11 mouse cellular contexts compared by ENCODE assay signal in the genomic region with DNA sequence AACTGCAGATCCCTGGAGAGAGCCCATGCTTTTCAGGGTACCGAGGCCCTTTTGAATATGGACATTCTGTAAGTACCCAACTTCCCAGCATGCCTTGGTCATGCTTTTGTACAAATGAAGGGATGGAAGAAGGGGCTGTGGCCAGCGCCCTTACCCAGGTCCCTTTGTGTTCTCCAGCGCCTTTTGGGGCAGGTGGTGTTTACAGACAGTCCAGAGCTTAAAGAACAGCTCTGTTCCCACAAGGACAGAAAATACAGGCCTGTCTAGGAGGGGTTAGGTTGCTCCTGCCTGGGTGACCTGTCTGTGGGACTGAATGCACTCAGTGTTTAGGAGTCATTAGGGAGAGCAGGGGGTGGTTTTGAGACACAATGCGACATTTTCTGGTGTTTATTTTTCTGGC. TPM values are rescaled to one million over a fixed set of nuclear protein-coding genes. Genes with fewer than 3 reads are reported as not detected.
A peak's percentile ranks its signal among the peaks of the same experiment; 100 is the strongest.
DNase-seq lines count a peak whose midpoint lies in the region; ATAC-seq and TF ChIP-seq lines count a peak whose summit lies in the region.
"Had no signal": no experiment of that assay in that cellular context is flagged by ENCODE, and none has a peak within 500 bp of the region (broad histone marks: within the 10 kb centered on the region; RNA-seq: fewer than 3 reads in every experiment).

No protein-coding gene starts in this region.

- no peaks in the 10 kb centered on the region for H3K9me3 ChIP-seq in forebrain, embryonic 11.5 days (ENCODE audit: control insufficient read depth, low read length)
- H3K9me3 ChIP-seq in limb, embryonic 12.5 days: no peaks in the 10 kb centered on the region

- H3K27ac ChIP-seq in layer of hippocampus, adult 2 months: peak overlapping the region; percentile 99
- H3K27ac ChIP-seq in forebrain, embryonic 11.5 days (ENCODE audit: low read depth, low read length): peak overlapping the region; percentile 78
- peak overlapping the region; percentile 70 for H3K27ac ChIP-seq in limb, embryonic 12.5 days
- H3K27ac ChIP-seq in olfactory bulb, adult 2 months (ENCODE audit: insufficient read depth, low read depth, low read length): peak overlapping the region; percentile 29; the same call in 1 of the 2 replicates

- 16% methylated on average over 4 of the region's 4 CpGs for WGBS in forebrain, embryonic 11.5 days
- 21% methylated on average over 4 of the region's 4 CpGs for WGBS in limb, embryonic 12.5 days
- WGBS in olfactory bulb, adult 2 months: 10% methylated on average over 4 of the region's 4 CpGs

- no peak for DNase-seq in layer of hippocampus, adult 2 months (ENCODE audit: low spot score in 2 of 2)
- DNase-seq in layer of hippocampus, postnatal 10 days (ENCODE audit: low spot score in 2 of 2): no peak
- DNase-seq in forebrain, embryonic 11.5 days (ENCODE audit: low spot score): no peak
- no peak for DNase-seq in cerebellum, adult 8-10 months
- no peak for DNase-seq in kidney, postnatal 4 days
- no peak for DNase-seq in heart, adult 9 months (ENCODE audit: low spot score in 2 of 2)
- DNase-seq: adrenal gland, postnatal 25 days; embryo, embryonic 11 days; spleen, adult 18-20 months had no signal

- no peaks in the 10 kb centered on the region; the same call in 1 of the 2 replicates for H3K36me3 ChIP-seq in forebrain, embryonic 11.5 days (ENCODE audit: control insufficient read depth, insufficient read depth, low read length)
- peaks cover 22% of the 10 kb centered on the region for H3K36me3 ChIP-seq in limb, embryonic 12.5 days

- peak; percentile 63 for ATAC-seq in forebrain, embryonic 11.5 days (replicated peaks; ENCODE audit: low FRiP score)
- no peak for ATAC-seq in limb, embryonic 12.5 days (ENCODE audit: insufficient number of reproducible peaks, insufficient read depth, low FRiP score, low TSS enrichment, low read depth)

- no peak for TF ChIP-seq CTCF in layer of hippocampus, adult 2 months (conservative IDR thresholded peaks at IDR 0.05)
- no peak for TF ChIP-seq CTCF in olfactory bulb, adult 2 months (IDR thresholded peaks at IDR 0.05; ENCODE audit: insufficient read depth, low read depth, low read length)

- H3K27me3 ChIP-seq in forebrain, embryonic 11.5 days (ENCODE audit: control insufficient read depth, insufficient read depth, low read length): no peaks in the 10 kb centered on the region
- no peaks in the 10 kb centered on the region for H3K27me3 ChIP-seq in limb, embryonic 12.5 days

- no peak overlapping the region for H3K4me3 ChIP-seq in layer of hippocampus, adult 2 months
- H3K4me3 ChIP-seq in forebrain, embryonic 11.5 days (ENCODE audit: low read depth, low read length): no peak overlapping the region
- no peak overlapping the region for H3K4me3 ChIP-seq in limb, embryonic 12.5 days (replicated peaks)
- H3K4me3 ChIP-seq in olfactory bulb, adult 2 months (ENCODE audit: insufficient read depth, low read depth, low read length): no peak overlapping the region

- no peak for TF ChIP-seq POLR2A in olfactory bulb, adult 2 months (IDR thresholded peaks at IDR 0.05; ENCODE audit: insufficient read depth, low read depth, low read length)

- H3K4me1 ChIP-seq in forebrain, embryonic 11.5 days (replicated peaks; ENCODE audit: control insufficient read depth, insufficient read depth, low read length): peaks cover 45% of the 10 kb centered on the region
- H3K4me1 ChIP-seq in limb, embryonic 12.5 days (replicated peaks): peaks cover 78% of the 10 kb centered on the region
- peaks cover 59% of the 10 kb centered on the region for H3K4me1 ChIP-seq in olfactory bulb, adult 2 months (ENCODE audit: control insufficient read depth, insufficient read depth, low read length)

- peak overlapping the region; percentile 35; the same call in 1 of the 2 replicates for H3K9ac ChIP-seq in forebrain, embryonic 11.5 days (ENCODE audit: low read length)
- 0 out of 2 replicates have a peak overlapping the region, but pooled peaks have one; percentile 14 for H3K9ac ChIP-seq in limb, embryonic 12.5 days (replicated peaks)

- H3K4me2 ChIP-seq in forebrain, embryonic 11.5 days (ENCODE audit: low read depth, low read length, severe bottlenecking): peak overlapping the region; percentile 21; the same call in 1 of the 2 replicates
- H3K4me2 ChIP-seq in limb, embryonic 12.5 days: peak overlapping the region; percentile 16

RNA-seq across cellular contexts. Expression of a gene that starts 6.4 kb away (rescaled TPM):
- 100 to 1,000 TPM; 288 to 305 TPM for total RNA-seq in layer of hippocampus, adult 2 months (2021)
- 100 to 1,000 TPM; 272 to 279 TPM for total RNA-seq in layer of hippocampus, postnatal 10 days (2021)
- 98.0 and 102 TPM in 2 replicates for polyA plus RNA-seq in forebrain, embryonic 11.5 days (2014; fragmentation: Nextera tagmentation; extraction: Ambion mirVana)
- polyA plus RNA-seq in limb, embryonic 12.5 days (2016; fragmentation: Nextera tagmentation; extraction: Ambion mirVana): 69.2 and 89.9 TPM in 2 replicates
- polyA plus RNA-seq in olfactory bulb, adult 2 months (2012; ENCODE audit: insufficient read depth, insufficient read length, low replicate concordance, missing spikeins): 70.7 and 86.2 TPM in 2 replicates

Comparison
In these comparisons a context has a peak if more than half of its experiments do, and no peak if none do; other contexts are left out.
1. H3K27ac ChIP-seq: peak in every context shown above with its lines; median percentile 99 in layer of hippocampus, adult 2 months; 78 in forebrain, embryonic 11.5 days; 70 in limb, embryonic 12.5 days; 29 in olfactory bulb, adult 2 months.